Mouse (Mus musculus) embryonic facial prominence, embryonic 11.5 days (tissue): ENCODE measurements at regions not wholly inside any gene's neighbourhood (a gene's known extent, or its start where the extent isn't known, plus 50 kb on each side); places are given as distances from the start of the nearest gene placed in this dataset.
A peak's percentile ranks its signal among the peaks of the same experiment; 100 is the strongest.

Experiments
- ATAC-seq: fragments of 200-750 bp; cut with Nextera tagmentation; replicated peaks from 2 replicates; pipeline ENCODE4 v1.8.0; 2017; ENCODE audit warnings: low read depth; ENCODE audit not compliant: insufficient number of reproducible peaks, low FRiP score, low TSS enrichment
- DNase-seq: peaks from one replicate; pipeline ENCODE4 v3.0.0-alpha.2; 2015; ENCODE audit warnings: low spot score
- H3K27ac ChIP-seq: fragments of 300-500 bp; sonication (generic); replicated peaks from 2 replicates; pipeline ENCODE4 v1.5.1; 2014; ENCODE audit warnings: mild to moderate bottlenecking, low read depth, low read length, control low read depth
- H3K27me3 ChIP-seq: fragments of 300-500 bp; sonication (generic); 2 replicates; pipeline ENCODE4 v1.6.1; 2014; ENCODE audit warnings: mild to moderate bottlenecking, low read length, moderate library complexity, mixed read lengths; ENCODE audit not compliant: control insufficient read depth, insufficient read depth
- H3K36me3 ChIP-seq: fragments of 300-500 bp; sonication (generic); replicated peaks from 2 replicates; pipeline ENCODE4 v1.6.1; 2014; ENCODE audit warnings: low read depth, mild to moderate bottlenecking, low read length, moderate library complexity, mixed read lengths; ENCODE audit not compliant: control insufficient read depth, insufficient read depth
- H3K4me1 ChIP-seq: fragments of 300-500 bp; sonication (generic); 2 replicates; pipeline ENCODE4 v1.6.1; 2014; ENCODE audit warnings: low read length, mixed read lengths; ENCODE audit not compliant: control insufficient read depth, insufficient read depth
- H3K4me2 ChIP-seq: fragments of 300-500 bp; sonication (generic); 2 replicates; pipeline ENCODE4 v1.6.1; 2014; ENCODE audit warnings: low read depth, mild to moderate bottlenecking, control low read depth, low read length, moderate library complexity
- H3K4me3 ChIP-seq: fragments of 300-500 bp; sonication (generic); 2 replicates; pipeline ENCODE4 v1.5.1; 2014; ENCODE audit warnings: low read depth, low read length, control low read depth
- H3K9ac ChIP-seq: fragments of 300-500 bp; sonication (generic); replicated peaks from 2 replicates; pipeline ENCODE4 v1.6.1; 2014; ENCODE audit warnings: mild to moderate bottlenecking, control low read depth, low read length
- H3K9me3 ChIP-seq: fragments of 300-500 bp; sonication (generic); replicated peaks from 2 replicates; pipeline ENCODE4 v1.6.1; 2016; ENCODE audit warnings: mild to moderate bottlenecking, low read length, inconsistent platforms, mixed read lengths; ENCODE audit not compliant: control insufficient read depth
- WGBS: fragments of 180-500 bp; shearing (Covaris S2); extraction: QIAGEN DNeasy Blood & Tissue Kit; methylation state at CpG from one replicate; pipeline ENCODE4 v1.1.7; 2014; 5-methylcytosine and 5-hydroxymethylcytosine counted together

- Histone ChIP-seq H3K9me3 (no peaks in the 10 kb centered on the region), H3K4me2 (no peak overlapping the region), H3K27ac (no peak overlapping the region), H3K4me3 (no peak overlapping the region), H3K27me3 (no peaks in the 10 kb centered on the region), H3K9ac (no peak overlapping the region), H3K36me3 (no peaks in the 10 kb centered on the region), H3K4me1 (no peaks in the 10 kb centered on the region)
- ATAC-seq (no peak), DNase-seq (no peak)
- WGBS: 86% methylated on average over 1 of the region's 1 CpGs
These were observed 95.6 kb upstream of the Tmprss15 start for GRCm38 (mm10) chr16:79186471-79186870.

- no peak overlapping the region for H3K9ac ChIP-seq
- no peaks in the 10 kb centered on the region for H3K27me3 ChIP-seq
- no peaks in the 10 kb centered on the region for H3K36me3 ChIP-seq
- H3K27ac ChIP-seq: no peak overlapping the region
- H3K4me1 ChIP-seq: no peaks in the 10 kb centered on the region
- no peak overlapping the region for H3K4me3 ChIP-seq
- 79% methylated on average over 2 of the region's 2 CpGs for WGBS
- H3K9me3 ChIP-seq: no peaks in the 10 kb centered on the region
- no peak for DNase-seq
- ATAC-seq: no peak
- no peak overlapping the region for H3K4me2 ChIP-seq
These were observed 91.6 kb upstream of the Tmprss15 start for GRCm38 (mm10) chr16:79182474-79182873.

GRCm38 (mm10) chr16:79177299-79177999 is 86.6 kb upstream of the Tmprss15 start:
- WGBS: 24% methylated on average over 15 of the region's 15 CpGs
- Histone ChIP-seq H3K9me3 (no peaks in the 10 kb centered on the region), H3K27me3 (no peaks in the 10 kb centered on the region), H3K36me3 (no peaks in the 10 kb centered on the region), H3K4me1 (no peaks in the 10 kb centered on the region), H3K9ac (no peak overlapping the region), H3K4me2 (no peak overlapping the region), H3K27ac (no peak overlapping the region), H3K4me3 (no peak overlapping the region)
- ATAC-seq (peak; percentile 86), DNase-seq (peak; percentile 57)

GRCm38 (mm10) chr16:79176832-79177243 is 85.9 kb upstream of the Tmprss15 start:
- 43% methylated on average over 6 of the region's 6 CpGs for WGBS
- no peaks in the 10 kb centered on the region for H3K27me3 ChIP-seq
- ATAC-seq: peak; percentile 49; the same call in 1 of the 2 replicates
- H3K9ac ChIP-seq: no peak overlapping the region
- H3K9me3 ChIP-seq: no peaks in the 10 kb centered on the region
- H3K36me3 ChIP-seq: no peaks in the 10 kb centered on the region
- no peak overlapping the region for H3K27ac ChIP-seq
- H3K4me2 ChIP-seq: no peak overlapping the region
- H3K4me3 ChIP-seq: no peak overlapping the region
- H3K4me1 ChIP-seq: no peaks in the 10 kb centered on the region
- no peak for DNase-seq

- ATAC-seq: no peak
- WGBS: 15% methylated on average over 8 of the region's 8 CpGs
These were observed 77.3 kb upstream of the Tmprss15 start for GRCm38 (mm10) chr16:79168193-79168592.

GRCm38 (mm10) chr16:79142813-79143212 is 51.9 kb upstream of the Tmprss15 start:
- no peak for ATAC-seq
- H3K4me2 ChIP-seq: no peak overlapping the region
- no peak overlapping the region for H3K4me3 ChIP-seq
- no peak overlapping the region for H3K27ac ChIP-seq
- no peaks in the 10 kb centered on the region for H3K36me3 ChIP-seq
- H3K27me3 ChIP-seq: no peaks in the 10 kb centered on the region
- DNase-seq: no peak
- 81% methylated on average over 1 of the region's 1 CpGs for WGBS
- no peaks in the 10 kb centered on the region for H3K4me1 ChIP-seq
- no peak overlapping the region for H3K9ac ChIP-seq
- H3K9me3 ChIP-seq: no peaks in the 10 kb centered on the region

More at GRCm38 (mm10) chr16:79168193-79168592, 77.3 kb upstream of the Tmprss15 start:
- H3K9ac ChIP-seq: no peak overlapping the region
- no peak overlapping the region for H3K27ac ChIP-seq
- H3K4me1 ChIP-seq: no peaks in the 10 kb centered on the region
- H3K27me3 ChIP-seq: no peaks in the 10 kb centered on the region
- H3K9me3 ChIP-seq: no peaks in the 10 kb centered on the region
- no peak overlapping the region for H3K4me2 ChIP-seq
- DNase-seq: peak; percentile 89
- H3K36me3 ChIP-seq: no peaks in the 10 kb centered on the region
- no peak overlapping the region for H3K4me3 ChIP-seq
